Mouse (Mus musculus): ENCODE results near the gene Foxn3. TPM values are rescaled to one million over a fixed set of nuclear protein-coding genes. Genes with fewer than 3 reads are reported as not detected.
"Not testable (repeated sequence)": the region's sequence is repeated elsewhere in the genome, so short reads cannot be mapped to it uniquely, and the experiment has no call there.

Foxn3 gene
- total RNA-seq, 1 experiment from 2014 or later = 96.6 TPM

- ATAC-seq (replicated peaks; ENCODE audit: insufficient number of reproducible peaks, low FRiP score, low TSS enrichment, poor library complexity, severe bottlenecking) = no peak
These were observed 357.6 kb downstream of the Foxn3 start for GRCm38 (mm10) chr12:99205734-99206133.

- no peak for ATAC-seq (replicated peaks; ENCODE audit: insufficient number of reproducible peaks, low FRiP score, low TSS enrichment, poor library complexity, severe bottlenecking)
These were observed 364.3 kb downstream of the Foxn3 start for GRCm38 (mm10) chr12:99199124-99199483.

GRCm38 (mm10) chr12:99198428-99199123 lies 364.8 kb downstream of the Foxn3 start:
- ATAC-seq (replicated peaks; ENCODE audit: insufficient number of reproducible peaks, low FRiP score, low TSS enrichment, poor library complexity, severe bottlenecking) = no peak

GRCm38 (mm10) chr12:99197031-99197430 lies 366.4 kb downstream of the Foxn3 start:
- no peak for ATAC-seq (replicated peaks; ENCODE audit: insufficient number of reproducible peaks, low FRiP score, low TSS enrichment, poor library complexity, severe bottlenecking)

- no peak for ATAC-seq (replicated peaks; ENCODE audit: insufficient number of reproducible peaks, low FRiP score, low TSS enrichment, poor library complexity, severe bottlenecking)
These were observed 367.7 kb downstream of the Foxn3 start for GRCm38 (mm10) chr12:99195655-99196054.

- ATAC-seq (replicated peaks; ENCODE audit: insufficient number of reproducible peaks, low FRiP score, low TSS enrichment, poor library complexity, severe bottlenecking) = not testable (repeated sequence)
These were observed 369.3 kb downstream of the Foxn3 start for GRCm38 (mm10) chr12:99194120-99194519.

GRCm38 (mm10) chr12:99187671-99188070 lies 375.7 kb downstream of the Foxn3 start:
- ATAC-seq (replicated peaks; ENCODE audit: insufficient number of reproducible peaks, low FRiP score, low TSS enrichment, poor library complexity, severe bottlenecking) = no peak

- ATAC-seq (replicated peaks; ENCODE audit: insufficient number of reproducible peaks, low FRiP score, low TSS enrichment, poor library complexity, severe bottlenecking) = no peak
These were observed 377.1 kb downstream of the Foxn3 start for GRCm38 (mm10) chr12:99186239-99186638.

- ATAC-seq (replicated peaks; ENCODE audit: insufficient number of reproducible peaks, low FRiP score, low TSS enrichment, poor library complexity, severe bottlenecking) = no peak
These were observed 380.1 kb downstream of the Foxn3 start for GRCm38 (mm10) chr12:99183261-99183792.

GRCm38 (mm10) chr12:99182338-99182737 lies 381.0 kb downstream of the Foxn3 start:
- no peak for ATAC-seq (replicated peaks; ENCODE audit: insufficient number of reproducible peaks, low FRiP score, low TSS enrichment, poor library complexity, severe bottlenecking)

GRCm38 (mm10) chr12:99180234-99180824 lies 383.1 kb downstream of the Foxn3 start:
- no peak for ATAC-seq (replicated peaks; ENCODE audit: insufficient number of reproducible peaks, low FRiP score, low TSS enrichment, poor library complexity, severe bottlenecking)

GRCm38 (mm10) chr12:99174979-99175621 lies 388.3 kb downstream of the Foxn3 start:
- ATAC-seq (replicated peaks; ENCODE audit: insufficient number of reproducible peaks, low FRiP score, low TSS enrichment, poor library complexity, severe bottlenecking) = no peak

GRCm38 (mm10) chr12:99172170-99172569 lies 391.2 kb downstream of the Foxn3 start:
- no peak for ATAC-seq (replicated peaks; ENCODE audit: insufficient number of reproducible peaks, low FRiP score, low TSS enrichment, poor library complexity, severe bottlenecking)

GRCm38 (mm10) chr12:99169925-99170324 lies 393.5 kb downstream of the Foxn3 start:
- no peak for ATAC-seq (replicated peaks; ENCODE audit: insufficient number of reproducible peaks, low FRiP score, low TSS enrichment, poor library complexity, severe bottlenecking)

- ATAC-seq (replicated peaks; ENCODE audit: insufficient number of reproducible peaks, low FRiP score, low TSS enrichment, poor library complexity, severe bottlenecking) = no peak
These were observed 397.3 kb downstream of the Foxn3 start for GRCm38 (mm10) chr12:99166091-99166490.

GRCm38 (mm10) chr12:99163342-99163682 lies 400.1 kb downstream of the Foxn3 start:
- ATAC-seq (replicated peaks; ENCODE audit: insufficient number of reproducible peaks, low FRiP score, low TSS enrichment, poor library complexity, severe bottlenecking) = no peak

- ATAC-seq (replicated peaks; ENCODE audit: insufficient number of reproducible peaks, low FRiP score, low TSS enrichment, poor library complexity, severe bottlenecking) = no peak
These were observed 400.6 kb downstream of the Foxn3 start for GRCm38 (mm10) chr12:99162639-99163341.

- ATAC-seq (replicated peaks; ENCODE audit: insufficient number of reproducible peaks, low FRiP score, low TSS enrichment, poor library complexity, severe bottlenecking) = no peak
These were observed 401.2 kb downstream of the Foxn3 start for GRCm38 (mm10) chr12:99162188-99162587.

- ATAC-seq (replicated peaks; ENCODE audit: insufficient number of reproducible peaks, low FRiP score, low TSS enrichment, poor library complexity, severe bottlenecking) = no peak
These were observed 403.3 kb downstream of the Foxn3 start for GRCm38 (mm10) chr12:99160061-99160460.

Data from monocyte, adult 5-6 weeks (primary cell).